Mouse (Mus musculus) embryonic fibroblast, embryonic 13.5 days (primary cell): ENCODE measurements around the gene Grm6.

Experiments used
- CTCF ChIP-seq: IDR thresholded peaks from 2 replicates; pipeline ENCODE4 v1.5.1; 2011; ENCODE audit warnings: mild to moderate bottlenecking, control low read depth, low read length, moderate library complexity, borderline replicate concordance; ENCODE audit not compliant: insufficient read depth
- POLR2A ChIP-seq: IDR thresholded peaks from 2 replicates; pipeline ENCODE4 v1.6.1; 2011; ENCODE audit warnings: low read depth, mild to moderate bottlenecking, control low read depth, low read length, moderate library complexity

DNA sequence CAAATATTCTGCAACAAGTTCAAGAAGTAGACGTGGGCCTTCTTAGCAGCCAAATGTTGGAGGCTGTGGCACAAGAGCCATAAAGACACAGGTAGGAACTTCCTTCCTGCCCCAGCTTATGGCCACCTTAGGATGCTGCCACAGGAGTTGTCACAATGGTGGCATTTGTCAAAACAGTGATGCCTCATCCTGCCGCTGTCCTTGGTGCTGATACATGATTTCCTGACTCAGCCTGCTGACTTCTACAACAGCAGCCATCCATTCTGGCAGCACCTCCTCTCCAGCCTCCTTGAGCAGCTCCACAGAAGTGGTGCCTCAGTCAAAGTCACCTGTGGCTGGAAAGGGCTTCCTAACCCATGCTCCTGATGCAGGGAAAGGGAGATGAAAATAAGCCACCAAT lies 42.0 kb downstream of the Grm6 start:
- TF ChIP-seq POLR2A (no peak), CTCF (no peak)
